Mouse (Mus musculus) kidney, adult 9 months (tissue): ENCODE data around the gene Rpusd3.
A peak's percentile ranks its signal among the peaks of the same experiment; 100 is the strongest.

Source experiments
- DNase-seq: peaks from one replicate; pipeline ENCODE4 v3.0.0; 2022

Rpusd3 gene

DNA sequence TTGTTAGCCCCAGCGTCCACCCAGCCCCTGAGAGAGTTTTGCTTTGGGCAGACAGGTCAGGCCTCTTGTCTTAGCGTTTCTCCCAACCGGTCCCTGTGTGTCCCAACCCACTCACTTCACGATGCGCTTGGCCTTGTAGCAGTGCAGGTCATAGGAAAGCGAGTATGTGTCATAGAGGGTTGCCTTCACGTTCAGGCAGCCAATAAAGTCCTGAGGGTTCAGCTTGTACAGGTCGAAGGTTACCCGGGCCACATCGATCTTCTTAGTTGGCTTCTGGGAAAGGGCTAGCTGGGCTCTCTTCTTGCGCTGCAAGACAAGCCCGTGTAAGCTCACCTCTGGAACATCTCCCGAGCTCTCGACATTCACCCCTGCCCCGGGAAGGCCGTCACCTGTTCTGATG is 8.9 kb upstream of the Rpusd3 start:
- DNase-seq = no peak

- DNase-seq = peak; percentile 55
Measured at GRCm38 (mm10) chr6:113427397-113427796, 8.3 kb upstream of the Rpusd3 start.

DNA sequence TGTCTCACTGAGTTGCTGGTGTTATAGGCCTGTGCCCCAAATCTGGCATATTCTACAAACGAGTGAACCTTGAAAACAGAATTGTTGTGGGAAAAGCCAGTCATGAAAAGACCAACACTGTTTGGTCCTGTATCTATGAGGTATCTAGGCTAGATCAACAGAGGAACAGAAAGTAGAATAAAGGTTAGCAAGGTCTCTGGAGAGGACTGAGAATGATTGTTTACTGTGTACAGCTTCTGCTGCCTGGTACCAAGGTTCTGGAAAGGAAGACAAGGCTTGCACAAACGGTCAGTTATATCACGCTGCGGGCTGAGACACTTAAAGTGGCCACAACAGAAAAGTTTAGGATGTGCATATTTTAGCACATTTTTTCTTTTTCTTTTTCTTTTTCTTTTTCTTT is 7.6 kb upstream of the Rpusd3 start:
- no peak for DNase-seq

- DNase-seq = peak; percentile 39
Measured at GRCm38 (mm10) chr6:113424187-113424586, 5.0 kb upstream of the Rpusd3 start.

DNA sequence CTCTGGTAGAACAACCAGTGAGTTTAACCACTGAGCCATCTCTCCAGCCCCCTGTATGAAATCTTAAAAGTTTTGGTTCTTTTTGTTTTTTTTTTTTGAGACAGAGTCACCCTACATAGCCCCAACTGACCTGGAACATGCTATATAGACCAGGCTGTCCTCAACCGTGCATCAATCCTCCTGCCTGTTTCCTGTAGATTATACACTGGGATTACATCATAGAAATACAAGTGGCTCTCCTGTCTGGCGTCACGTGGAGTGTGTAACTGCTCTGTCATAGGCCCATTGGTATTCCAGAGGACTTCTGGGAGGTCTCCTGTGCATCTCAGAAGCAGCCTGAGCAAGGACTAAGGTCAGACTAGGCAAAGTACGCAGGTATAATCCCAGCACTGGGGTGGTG is 3.9 kb upstream of the Rpusd3 start:
- DNase-seq = no peak

GRCm38 (mm10) chr6:113418441-113419198 is 520 bp downstream of the Rpusd3 start:
- DNase-seq = no peak

- no peak for DNase-seq
Measured at GRCm38 (mm10) chr6:113416416-113416815, 2.7 kb downstream of the Rpusd3 start.

DNA sequence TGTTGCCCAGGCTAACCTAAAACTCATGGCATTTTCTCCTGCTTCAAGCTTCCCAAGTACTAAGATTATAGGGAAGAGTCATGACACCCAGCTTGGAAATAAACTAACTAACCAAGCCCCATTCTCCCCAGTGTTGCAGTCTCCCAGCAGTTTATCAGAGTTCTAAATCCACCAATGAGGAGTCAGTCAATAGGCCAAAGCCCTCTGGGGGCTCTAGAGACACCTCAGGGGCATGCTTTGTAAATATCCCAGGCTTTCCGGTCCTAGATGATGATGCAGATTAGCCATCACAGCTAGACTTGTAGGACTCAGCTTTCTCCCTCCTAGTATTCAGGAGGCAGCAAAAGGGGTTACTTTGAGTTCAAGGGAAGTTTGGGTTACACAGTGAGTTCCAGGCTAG is 9.1 kb downstream of the Rpusd3 start:
- no peak for DNase-seq

DNA sequence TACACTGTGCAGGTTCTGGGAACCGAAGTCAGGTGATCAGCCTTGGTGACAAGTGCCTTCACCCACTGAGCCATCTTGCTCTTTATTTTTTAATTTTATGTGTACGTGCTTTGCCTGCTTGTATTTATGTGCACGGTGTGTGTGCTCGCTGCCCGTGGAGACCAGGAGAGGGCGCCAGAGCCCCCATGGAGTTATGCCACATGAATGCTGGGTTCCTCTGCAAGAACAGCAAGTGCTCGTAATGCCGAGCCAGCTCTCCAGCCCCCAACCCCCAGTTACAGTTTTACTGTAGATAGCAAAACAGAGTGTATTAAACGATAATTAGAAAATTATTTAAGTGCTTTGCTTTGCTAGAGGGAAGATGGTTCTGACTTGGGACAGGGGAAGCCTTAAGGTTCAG is 12.5 kb downstream of the Rpusd3 start:
- DNase-seq = peak; percentile 37

GRCm38 (mm10) chr6:113405483-113405882 is 13.7 kb downstream of the Rpusd3 start:
- no peak for DNase-seq

GRCm38 (mm10) chr6:113404649-113405448 is 14.3 kb downstream of the Rpusd3 start:
- DNase-seq = peak; percentile 57

GRCm38 (mm10) chr6:113402094-113402493 is 17.0 kb downstream of the Rpusd3 start:
- no peak for DNase-seq

DNA sequence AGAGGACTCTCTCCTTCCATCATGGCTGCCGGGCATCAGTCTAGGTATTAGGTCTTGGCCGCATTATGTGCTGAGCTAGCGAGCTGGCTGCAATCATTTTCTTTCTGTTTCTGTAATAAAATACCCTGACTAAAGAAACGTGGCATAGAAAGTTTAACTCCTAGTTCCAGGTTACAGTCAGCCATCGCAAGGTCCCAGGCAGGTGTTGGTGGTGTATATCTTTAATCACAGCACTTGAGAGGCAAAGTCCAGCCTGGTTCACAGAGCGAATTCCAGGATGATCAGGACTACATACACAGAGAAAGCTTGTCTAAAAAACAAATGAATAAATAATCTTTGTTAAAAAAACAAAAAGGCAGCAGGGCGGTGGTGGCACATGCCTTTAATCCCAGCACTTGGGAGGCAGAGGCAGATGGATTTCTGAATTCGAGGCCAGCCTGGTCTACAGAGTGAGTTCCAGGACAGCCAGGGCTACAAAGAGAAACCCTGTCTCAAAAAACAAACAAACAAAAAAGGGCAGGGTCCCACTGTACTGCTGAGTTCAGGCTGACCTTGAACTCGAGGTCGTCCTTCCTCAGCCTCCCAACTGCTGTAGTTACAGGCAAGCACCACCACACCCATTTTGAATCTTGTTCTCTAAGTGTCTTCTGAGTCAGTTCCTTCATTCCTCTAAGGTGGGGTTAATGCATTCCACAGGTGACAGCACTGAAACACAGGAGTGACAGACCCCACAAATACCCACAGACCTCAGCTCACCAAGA is 22.7 kb downstream of the Rpusd3 start:
- no peak for DNase-seq

DNA sequence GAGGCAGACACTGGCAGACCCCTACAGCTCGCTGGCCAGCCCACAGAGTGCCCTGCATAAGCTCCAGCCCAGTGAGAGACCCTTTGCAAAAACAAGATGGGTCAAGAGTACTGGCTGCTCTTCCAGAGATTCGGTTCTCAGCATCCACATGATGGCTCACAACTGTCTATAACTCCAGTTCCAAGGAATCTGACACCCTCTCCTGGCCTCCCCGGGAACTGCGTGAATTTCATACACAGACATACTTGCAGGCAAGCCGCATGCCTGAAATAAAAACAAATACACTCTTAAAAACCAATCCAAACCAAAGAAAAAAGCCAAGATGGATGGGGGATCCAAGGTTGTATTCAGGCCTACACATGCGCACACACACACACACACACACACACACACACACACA is 23.6 kb downstream of the Rpusd3 start:
- no peak for DNase-seq

DNA sequence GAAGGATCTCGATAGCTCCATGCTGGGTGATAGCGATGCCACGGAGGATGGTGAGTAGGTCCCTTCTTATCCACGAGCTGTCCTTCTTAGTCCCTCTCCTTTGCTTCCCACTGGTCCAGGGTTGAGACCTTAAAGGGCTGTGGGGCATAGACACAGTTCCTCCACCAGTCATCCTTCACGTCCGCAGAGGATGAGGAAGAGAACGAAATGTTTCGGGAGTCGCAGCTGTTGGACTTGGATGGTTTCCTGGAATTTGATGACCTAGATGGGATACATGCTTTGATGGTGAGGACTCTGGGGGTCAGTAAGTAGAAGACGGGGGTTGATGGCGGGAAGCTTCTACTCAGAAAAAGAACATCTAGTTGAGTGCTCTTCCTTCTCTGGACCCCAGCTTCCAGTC is 24.3 kb downstream of the Rpusd3 start:
- no peak for DNase-seq

GRCm38 (mm10) chr6:113393951-113394350 is 25.2 kb downstream of the Rpusd3 start:
- no peak for DNase-seq

- DNase-seq = peak; percentile 34
Measured at GRCm38 (mm10) chr6:113392387-113393071, 26.6 kb downstream of the Rpusd3 start.

DNA sequence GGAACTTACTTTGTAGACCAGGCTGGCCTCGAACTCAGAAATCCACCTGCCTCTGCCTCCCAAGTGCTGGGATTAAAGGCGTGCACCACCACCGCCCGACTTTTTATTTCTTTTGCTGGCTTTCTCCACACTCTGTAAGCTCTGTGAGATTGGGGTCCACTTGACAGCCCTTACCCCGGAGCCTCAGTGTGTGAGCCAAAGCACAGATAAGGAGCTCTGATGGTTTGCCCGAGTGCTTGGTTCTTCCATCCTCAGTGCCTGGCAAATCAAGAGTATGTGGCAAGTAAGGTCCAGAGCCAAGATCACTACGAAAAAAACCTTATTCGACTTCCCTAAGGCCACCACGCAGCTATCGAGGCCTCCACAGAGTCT is 27.1 kb downstream of the Rpusd3 start:
- DNase-seq = no peak

DNA sequence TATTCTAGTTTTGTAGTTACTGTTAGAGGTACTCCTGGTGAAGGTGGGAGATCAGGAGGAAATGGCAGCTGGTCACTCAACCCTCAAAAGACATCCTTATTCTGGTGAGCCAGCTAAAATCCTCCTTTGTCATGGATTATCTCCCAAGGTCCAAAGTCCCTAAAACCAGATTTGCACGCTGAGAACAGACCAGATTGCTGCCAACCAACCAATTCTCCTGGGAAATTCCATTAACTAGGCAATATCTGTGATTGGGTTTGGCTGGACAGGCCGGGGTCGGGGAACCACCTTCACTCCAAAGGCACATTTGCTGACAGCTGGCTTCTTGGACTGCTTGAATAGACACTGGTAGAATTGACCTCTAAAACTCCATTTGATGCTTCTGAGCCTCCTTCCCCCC is 28.4 kb downstream of the Rpusd3 start:
- DNase-seq = peak; percentile 76

GRCm38 (mm10) chr6:113388960-113389359 is 30.2 kb downstream of the Rpusd3 start, which contains the start of gene Ttll3:
Gene Ttll3 (plus strand): TSS chr6:113389260.
- no peak for DNase-seq

DNA sequence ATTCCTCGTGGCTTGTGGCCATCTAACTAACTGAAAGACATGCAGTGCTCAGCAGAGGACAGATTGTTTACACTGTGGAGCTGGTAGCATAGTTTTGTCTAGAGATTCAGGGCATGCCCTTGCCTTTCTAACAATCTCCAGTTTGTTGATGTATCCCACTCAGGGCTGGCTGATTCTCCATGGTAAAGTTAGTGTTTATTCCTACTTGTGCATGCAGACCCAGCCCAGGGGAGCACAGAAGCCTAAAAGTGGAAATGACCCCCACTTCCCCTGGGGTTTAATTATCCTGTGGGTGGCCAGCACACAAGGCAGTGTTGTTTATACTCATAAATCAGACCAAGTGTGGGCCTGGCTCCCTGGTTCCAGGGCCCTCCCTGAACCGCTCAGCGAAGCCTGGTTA is 33.1 kb downstream of the Rpusd3 start:
- DNase-seq = no peak

- DNase-seq = no peak
Measured at GRCm38 (mm10) chr6:113385160-113385714, 33.9 kb downstream of the Rpusd3 start.
